Mouse (Mus musculus) spleen, embryonic (tissue): Measurements from ENCODE around the gene Psg28.
"Not testable (repeated sequence)": the region's sequence is repeated elsewhere in the genome, so short reads cannot be mapped to it uniquely, and the experiment has no call there.

Experiments
- CTCF ChIA-PET: fragments of 350-600 bp; sonication (Branson Sonifier 250); formaldehyde crosslinking; loops from one replicate; lab custom pipeline; 2022; lab: Charles Lee

Psg28 gene

DNA sequence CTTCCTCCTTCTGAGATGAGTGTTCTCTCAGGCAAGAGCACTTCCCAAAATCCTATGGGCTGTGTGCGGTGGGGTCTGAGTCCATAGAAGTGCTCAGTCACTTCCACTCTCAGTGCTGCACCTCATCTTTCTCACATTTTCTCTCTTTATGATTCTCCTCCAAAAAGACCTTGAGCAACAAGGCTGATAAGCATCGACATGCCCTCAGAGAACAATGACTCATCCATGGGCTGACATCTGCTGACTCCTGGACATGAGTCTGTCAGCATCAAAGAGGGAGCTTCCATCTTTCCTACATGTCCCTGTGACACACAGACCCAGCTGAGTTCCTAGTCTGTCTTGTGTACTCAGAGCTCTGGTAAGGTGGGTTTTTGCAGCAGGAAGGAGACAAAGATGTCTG is at the start of gene Psg28:
Gene Psg28, minus strand, starts transcription at position 101 of the 400 bp plus-strand sequence.
- CTCF ChIA-PET = not testable (repeated sequence)

GRCm38 (mm10) chr7:18403407-18403806 is 28.4 kb downstream of the Psg28 start:
- CTCF ChIA-PET = no interaction called here

GRCm38 (mm10) chr7:18402527-18403237 is 29.2 kb downstream of the Psg28 start:
- CTCF ChIA-PET = no interaction called here

GRCm38 (mm10) chr7:18391483-18391882 is 40.4 kb downstream of the Psg28 start:
- CTCF ChIA-PET = not testable (repeated sequence)

DNA sequence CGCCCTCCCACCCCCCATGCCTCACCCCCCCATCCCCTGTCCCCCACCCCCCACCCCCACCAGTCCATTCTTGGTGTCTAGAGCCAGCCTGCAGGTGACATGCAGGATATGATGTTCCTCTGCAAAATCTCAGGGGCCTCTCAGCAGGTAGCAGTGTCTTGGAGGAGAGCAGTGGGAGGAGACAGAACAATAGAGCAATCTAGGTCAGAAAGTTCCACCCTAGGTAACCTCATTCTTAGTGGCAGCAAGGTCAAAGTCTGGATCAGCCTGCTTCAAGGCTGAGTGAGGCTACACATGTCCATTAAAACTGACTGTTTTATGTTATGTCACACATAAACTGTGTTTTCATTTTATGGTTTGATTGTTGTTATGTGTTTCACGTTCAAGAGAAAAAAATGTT is 53.5 kb downstream of the Psg28 start:
- CTCF ChIA-PET = no interaction called here
